Mouse (Mus musculus): ENCODE data around the gene Slc4a4.

Slc4a4 gene

DNA sequence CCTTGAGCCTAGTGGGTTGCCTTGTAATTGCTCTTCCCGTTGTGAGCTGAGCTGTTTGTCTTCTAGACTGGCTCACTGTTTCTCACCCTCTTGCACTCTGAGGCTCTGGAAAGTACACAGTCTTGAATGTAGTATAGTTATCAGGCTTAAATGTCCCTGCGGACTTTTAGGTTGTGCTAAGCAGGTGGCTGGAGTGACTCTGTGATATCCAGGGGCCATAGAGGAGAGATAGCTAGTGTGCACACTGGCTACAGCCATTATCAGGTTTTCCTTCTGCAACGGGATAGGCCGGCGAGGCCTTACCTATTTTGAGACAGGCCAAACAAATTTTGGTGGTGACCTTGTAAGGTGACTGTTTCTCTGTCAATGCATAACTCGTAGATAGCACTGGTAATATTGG lies 110.7 kb downstream of the Slc4a4 start:
- DNase-seq (ENCODE audit: low spot score in 2 of 2) = no peak

DNA sequence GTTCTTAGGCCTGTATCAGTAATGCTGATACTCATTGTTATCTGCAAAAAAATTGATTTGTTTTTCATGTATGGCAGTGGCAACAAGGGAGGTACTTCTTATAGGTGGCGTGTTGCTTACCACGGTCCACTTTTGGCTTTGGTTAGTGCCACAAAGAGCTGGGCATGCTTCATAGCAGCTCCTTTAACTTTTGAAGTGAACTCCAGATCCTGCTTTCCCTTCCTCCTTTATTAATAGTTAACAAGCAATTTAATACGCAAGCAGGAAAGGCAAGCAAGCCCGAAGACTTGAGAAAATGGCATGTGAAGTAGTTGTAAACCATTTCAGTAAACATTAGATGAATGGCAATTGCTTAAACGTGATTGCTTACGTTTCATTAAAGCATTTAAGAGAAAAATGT lies 113.2 kb downstream of the Slc4a4 start:
- no peak for DNase-seq (ENCODE audit: low spot score in 2 of 2)

DNA sequence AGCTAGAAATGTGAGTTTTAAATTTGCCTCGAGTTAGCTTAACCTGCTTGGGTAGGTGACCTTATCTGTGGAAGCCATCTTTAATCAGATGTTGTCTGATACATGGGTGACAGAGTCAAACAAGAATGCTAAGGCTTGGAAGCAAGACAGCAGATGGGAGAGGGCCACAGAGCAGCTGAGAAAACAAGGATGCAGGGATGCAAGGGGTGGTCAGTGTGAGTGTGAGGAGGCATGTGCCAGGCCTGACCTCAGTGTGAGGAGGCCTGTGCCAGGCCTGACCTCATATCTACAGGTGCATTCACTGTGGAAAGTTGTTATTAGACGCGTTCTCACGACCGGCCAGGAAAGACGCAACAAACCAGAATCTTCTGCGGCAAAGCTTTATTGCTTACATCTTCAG lies 114.0 kb downstream of the Slc4a4 start:
- no peak for DNase-seq (ENCODE audit: low spot score in 2 of 2)

DNA sequence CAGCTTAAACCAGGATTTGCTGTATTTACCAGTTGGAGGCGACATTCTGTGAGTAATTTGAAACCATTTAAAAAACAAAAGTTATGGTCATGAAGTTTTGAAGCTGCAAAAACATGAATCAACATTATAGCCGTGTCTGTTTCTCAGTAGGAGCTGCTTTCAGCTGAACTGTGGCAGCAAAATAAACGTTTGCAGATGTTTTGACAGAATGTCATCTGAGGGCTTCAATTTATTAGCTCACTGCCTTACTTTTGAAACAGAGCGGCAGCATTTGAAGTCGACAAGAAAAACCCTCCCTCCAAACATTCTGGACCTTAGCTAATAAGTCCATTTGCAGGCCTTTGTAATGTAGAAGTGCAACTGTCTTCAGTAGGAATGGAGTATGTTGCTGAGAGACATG lies 123.5 kb downstream of the Slc4a4 start:
- no peak for DNase-seq (ENCODE audit: low spot score in 2 of 2)

DNA sequence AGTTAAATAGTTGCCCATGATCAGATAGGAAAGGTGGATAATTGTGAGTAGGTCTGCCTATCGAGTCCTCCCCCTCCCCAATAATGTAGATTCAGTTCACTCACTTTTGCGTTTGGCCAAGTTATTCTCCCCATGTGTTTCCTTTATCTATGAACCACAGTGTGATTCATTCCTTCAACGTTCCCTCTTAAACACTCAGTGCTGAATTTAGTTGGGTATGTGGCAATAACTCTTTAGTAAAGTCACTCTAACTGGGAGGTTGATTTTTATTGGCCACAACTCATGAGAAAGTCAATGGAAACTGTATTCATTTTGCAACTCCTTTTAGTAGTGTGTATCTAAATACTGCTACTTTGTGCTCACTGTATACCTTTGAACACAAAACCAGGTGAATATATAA lies 125.8 kb downstream of the Slc4a4 start:
- no peak for DNase-seq (ENCODE audit: low spot score in 2 of 2)

DNA sequence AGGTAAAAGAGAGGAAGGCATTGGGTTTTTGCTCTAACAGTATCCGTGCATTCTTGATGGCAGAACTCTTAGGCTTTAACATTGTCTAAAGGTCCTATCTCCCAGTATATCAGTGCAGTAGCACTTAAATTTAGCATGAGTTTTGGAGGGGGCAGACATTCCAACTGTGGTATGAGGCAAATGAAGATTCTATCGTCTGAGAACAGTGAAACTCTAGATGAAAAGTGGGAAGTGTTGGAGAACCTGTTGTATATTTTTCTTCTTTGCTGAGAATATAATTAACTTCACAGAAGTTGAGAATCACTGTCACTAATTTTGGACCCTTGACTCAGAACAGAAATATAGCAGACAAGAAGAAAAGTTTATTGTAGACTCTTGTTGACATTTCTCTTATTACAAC lies 128.2 kb downstream of the Slc4a4 start:
- DNase-seq (ENCODE audit: low spot score in 2 of 2) = no peak

DNA sequence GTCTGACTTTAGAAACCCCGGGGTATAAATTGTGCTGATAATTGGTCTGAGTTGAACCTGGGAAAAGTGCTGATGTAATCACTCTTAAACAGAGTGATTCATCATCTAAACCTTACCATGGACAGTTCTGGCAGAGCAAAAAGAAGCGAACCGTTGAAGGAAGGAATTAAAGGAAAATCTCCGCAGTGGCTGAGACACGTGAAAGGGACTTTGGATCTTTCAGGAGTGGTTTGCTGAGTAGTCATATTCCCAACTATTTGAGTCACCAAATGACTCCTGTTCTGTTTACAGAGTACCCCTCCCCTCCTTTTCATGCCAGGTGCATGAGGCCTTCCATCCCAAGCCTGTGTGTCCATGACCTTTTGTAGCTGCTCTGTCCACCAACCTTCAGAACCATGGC lies 129.3 kb downstream of the Slc4a4 start:
- no peak for DNase-seq (ENCODE audit: low spot score in 2 of 2)

DNA sequence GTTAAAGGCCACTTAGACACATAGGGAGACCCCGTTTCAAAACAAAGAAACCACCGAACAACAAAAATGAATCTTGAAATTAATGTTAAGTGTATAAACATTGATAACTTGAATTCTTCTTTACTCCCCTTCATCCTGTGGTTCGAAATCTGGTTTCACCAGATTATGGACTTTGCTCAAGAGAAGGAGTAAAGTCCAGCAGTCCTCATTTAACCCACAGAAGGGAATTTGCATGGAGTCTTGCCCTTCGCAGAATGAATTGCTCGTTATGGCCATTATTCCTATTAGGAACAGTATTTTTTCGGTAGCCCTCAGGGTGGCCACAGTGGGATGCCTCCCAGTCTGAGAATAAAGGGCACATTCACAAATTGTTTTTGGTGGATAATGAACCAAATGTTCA lies 131.9 kb downstream of the Slc4a4 start:
- DNase-seq (ENCODE audit: low spot score in 2 of 2) = no peak

DNA sequence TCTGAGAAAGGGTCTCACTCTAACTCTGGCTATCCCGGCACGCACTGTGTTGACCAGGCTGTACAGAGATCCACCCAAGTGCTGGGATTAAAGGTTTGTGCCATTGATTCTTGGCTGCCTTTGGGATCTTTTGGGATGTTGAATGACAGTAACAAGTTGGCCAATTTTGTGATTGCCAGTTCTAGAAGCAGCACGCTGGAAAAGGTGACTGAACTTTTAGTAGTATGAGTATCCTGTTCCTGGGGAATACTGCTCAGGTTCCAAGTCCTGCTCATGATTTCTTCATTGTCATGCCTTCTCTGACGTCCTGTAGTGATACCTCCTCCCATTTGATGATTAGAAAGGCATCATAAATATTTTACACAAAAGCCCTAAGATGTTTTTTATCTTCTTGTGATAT lies 137.8 kb downstream of the Slc4a4 start:
- no peak for DNase-seq (ENCODE audit: low spot score in 2 of 2)

DNA sequence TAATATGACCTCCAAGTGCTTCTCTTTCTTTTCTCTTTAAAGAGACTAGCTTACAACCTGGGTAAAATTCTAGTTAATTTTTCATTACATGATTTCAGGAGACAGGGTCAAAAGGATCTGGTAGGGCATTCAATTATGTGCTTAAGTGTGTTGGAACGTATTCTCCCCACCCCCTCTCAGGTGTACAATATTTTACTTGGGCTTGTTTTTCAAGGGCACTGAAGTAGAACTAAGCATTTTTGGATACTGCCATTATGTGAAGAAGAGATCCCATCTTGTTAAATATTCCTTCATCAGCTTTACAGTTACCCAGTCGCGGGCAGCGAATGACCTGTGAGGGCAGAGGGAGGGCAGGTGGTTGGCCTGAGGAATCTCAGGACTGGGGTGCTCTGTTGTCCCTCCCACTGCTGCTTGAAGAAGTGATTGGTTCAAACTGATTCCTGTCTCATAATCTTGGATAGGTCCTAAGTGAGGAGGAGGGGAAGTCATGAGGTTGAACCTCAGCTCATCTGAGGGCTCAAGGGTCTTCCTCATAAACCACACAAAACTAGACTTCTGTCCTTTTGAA lies 141.0 kb downstream of the Slc4a4 start:
- no peak for DNase-seq (ENCODE audit: low spot score in 2 of 2)

DNA sequence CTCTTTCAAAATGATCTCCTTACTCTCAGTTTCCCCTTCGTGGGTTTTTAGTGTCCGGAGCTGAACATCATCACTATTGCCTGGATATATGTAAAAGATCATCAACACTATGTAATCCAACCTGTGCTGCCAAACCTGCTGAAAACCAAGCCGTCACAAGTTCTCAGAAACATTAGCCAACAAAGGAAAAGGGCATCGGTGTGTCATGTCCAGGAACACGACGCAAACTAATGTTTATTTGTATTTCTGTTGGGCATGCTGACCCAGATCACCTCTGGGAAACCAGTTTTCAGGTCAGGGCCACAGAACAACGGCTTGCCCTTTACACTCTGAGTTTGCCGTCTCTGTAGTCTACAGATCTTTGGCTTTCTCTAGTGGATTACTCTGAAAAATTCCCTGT lies 146.0 kb downstream of the Slc4a4 start:
- DNase-seq (ENCODE audit: low spot score in 2 of 2) = no peak

DNA sequence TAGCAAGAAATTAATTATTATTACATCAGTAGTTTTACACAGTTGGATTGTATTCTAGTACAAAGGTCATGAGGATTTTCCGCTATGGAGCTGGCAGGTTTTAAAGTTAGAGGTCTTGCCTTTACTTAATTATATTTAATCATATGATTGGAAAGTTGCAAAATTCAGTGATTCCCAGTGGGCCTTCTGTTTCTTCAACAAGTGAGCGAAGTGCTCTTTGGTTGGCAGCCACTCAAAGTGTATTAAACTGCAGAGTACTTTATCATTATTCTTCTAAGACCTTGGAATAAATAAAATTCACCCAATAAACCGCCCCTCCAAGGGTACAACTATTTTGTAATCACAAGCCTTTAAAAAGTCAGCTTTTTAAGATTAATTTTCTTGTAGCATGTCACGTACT lies 146.6 kb downstream of the Slc4a4 start:
- DNase-seq (ENCODE audit: low spot score in 2 of 2) = peak; percentile 16 to 48

DNA sequence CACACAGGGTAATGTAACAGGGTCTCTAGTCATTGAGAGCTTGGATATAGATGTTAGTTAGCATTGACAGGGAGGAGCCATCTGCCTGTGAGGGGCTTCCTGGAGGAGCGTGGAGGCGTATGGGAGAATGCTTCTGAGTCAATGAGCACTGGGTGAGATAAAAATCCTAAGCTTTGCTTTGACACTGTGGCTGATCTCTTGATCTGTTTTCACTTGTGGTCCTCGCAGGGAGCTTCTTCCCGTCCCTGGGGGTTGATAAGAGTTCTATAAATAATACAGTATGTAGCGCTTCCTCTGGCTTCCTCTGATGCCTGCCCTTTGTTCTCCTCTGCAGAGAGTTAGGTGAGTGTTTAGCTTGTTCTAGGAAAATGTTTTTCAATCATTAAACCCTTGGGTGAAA lies 149.5 kb downstream of the Slc4a4 start:
- peak in 1 of 2 experiments; percentile 3 for DNase-seq (ENCODE audit: low spot score in 2 of 2)

DNA sequence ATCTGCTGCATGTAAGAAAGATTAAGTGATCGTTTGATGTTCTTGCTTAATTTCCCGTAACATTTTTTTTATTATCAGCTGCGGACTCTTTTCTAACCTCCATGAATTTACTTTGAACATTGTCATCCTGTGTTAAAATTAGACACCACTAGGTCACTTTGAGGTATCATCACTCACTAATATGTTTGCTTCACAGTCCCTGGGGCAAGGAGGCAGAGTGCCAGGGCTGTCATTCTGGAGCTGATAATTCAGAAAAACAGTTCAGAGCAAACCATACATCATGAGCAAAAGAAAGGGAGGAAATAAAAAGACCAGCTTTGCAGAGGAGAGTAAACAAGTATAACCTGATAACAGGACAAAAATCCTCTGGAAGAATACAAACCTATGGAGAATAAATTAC lies 154.2 kb downstream of the Slc4a4 start:
- peak in 1 of 2 experiments; percentile 13 for DNase-seq (ENCODE audit: low spot score in 2 of 2)

DNA sequence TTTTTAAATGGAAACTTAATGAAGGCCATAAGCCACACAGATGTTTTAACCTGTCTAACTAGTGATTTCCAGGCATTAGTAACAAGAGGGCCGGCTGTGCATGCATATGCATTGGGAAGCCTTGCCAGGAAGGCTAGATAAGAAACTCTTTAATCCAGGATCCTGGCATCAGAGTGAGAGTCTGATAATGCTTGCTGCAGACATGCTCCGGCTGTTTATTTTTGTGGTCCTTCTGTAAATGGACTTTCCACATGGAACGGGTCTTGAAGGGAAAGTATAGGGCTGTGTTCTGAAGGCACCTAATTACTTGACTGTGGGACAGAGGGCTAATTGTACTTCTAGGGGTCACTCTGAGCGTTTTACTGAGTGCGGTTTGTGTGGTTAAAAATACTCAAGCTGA lies 157.2 kb downstream of the Slc4a4 start:
- no peak for DNase-seq (ENCODE audit: low spot score in 2 of 2)

DNA sequence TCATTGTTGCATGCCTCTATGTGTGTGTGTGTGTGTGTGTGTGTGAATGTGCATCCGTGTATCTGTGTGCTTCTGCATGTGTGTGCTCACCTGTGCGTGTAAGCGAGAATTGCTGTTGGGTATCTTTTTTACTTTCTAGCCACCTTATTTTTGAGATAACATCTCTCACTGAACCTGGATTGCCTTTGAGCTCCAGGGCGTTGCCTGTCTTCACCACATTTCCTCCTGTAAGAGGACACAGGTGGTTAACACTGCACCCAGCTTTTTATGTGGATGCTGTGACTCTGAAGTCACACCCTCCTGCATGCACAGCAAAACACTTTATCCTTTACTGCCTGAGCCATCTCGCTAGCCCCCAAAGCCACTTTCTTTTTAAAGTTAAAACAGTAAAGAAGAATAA lies 158.2 kb downstream of the Slc4a4 start:
- DNase-seq (ENCODE audit: low spot score in 2 of 2) = no peak

DNA sequence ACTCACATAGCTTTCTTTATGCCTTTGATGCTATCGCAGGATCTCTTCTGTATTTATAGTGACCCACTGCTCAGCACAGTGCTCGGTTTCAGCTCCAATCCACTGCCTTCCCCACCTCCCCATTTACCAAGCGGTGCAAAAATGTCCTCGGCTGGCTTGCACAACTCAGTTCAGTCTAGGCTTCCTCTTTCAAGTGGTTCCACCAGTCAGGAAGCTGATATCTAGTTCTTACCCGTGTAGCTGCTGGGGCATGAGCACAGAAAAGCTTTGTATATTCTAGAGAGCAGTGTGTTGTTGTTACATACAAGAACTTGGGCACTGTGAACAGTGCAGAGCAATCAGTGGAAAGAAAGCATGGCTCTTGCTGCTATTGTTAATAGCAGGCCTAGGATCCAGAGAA lies 165.0 kb downstream of the Slc4a4 start:
- no peak for DNase-seq (ENCODE audit: low spot score in 2 of 2)

DNA sequence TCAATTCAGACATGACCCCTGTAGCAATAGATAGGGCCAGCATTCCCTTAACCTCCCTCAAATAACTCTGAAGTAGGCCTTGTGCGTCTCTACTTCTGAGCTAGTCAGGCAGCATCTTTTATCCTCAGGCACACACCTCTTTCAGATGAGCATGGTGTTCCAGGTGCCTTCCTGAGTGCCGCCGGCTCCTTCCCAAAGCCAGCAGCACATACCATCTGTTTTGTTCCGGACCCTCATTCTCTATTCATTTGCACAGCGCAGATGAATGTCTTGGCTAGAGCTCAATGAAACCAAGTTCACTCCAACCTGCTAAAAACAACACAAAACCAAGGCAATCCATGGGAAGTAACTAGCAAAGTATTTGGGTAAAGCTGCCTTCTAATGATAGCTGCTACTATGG lies 165.6 kb downstream of the Slc4a4 start:
- no peak for DNase-seq (ENCODE audit: low spot score in 2 of 2)

DNA sequence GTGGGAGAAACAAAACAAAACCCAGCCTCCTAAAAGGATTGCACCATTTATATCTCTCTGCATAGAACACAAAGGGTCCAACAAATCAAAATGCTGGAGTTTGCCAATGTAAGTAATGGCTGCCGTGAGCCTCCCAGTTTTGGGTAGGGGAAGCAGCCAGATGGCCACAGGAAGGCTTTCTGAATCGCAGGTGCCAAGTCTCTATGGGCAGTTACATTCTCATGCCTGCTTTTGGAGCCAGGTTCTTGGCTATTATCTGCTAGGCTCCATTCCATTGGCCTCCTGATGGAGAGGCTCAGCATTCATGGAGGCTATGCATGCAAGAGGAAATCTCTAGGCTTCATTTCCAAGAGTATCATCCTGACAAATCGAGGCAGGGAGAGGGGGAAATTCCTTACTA lies 169.0 kb downstream of the Slc4a4 start:
- DNase-seq (ENCODE audit: low spot score in 2 of 2) = no peak

DNA sequence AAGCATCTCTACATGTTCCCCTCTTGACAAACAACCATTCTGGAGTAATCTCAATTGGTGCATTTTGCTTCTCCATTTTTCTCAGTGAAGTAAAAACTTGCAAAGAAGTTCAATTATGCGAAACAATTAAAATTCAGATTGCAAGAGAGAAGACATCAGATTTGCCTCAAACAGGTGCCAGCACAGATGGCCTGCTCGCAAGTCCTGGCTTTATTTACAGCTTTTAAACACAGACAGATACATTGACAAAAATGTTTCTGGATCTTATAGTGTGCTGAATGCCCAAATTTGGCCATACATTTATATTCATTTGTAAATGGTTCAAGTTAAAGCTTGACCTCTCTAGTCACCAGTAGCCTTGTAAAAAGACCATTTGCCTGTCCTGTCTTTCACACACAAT lies 169.8 kb downstream of the Slc4a4 start:
- DNase-seq (ENCODE audit: low spot score in 2 of 2) = no peak

DNA sequence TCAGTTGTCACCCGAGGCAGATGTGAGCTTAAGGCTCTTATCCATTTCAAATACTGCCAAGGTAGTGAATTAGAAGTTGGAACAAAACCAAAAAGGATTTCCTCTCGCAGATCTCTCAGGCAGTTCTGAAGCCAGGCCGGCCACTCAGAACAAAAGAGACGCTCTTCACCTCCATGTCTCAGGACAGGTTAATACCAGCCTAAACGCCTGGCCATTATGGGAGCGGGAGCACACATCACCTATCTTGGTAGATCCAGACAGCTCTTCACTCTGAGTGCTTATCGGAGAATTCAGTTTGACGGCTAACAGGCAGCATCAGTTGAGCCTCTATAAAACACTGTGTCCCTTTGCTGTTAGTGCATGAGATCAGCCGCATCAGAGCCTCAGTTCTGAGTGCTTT lies 174.5 kb downstream of the Slc4a4 start:
- DNase-seq (ENCODE audit: low spot score in 2 of 2) = no peak

DNA sequence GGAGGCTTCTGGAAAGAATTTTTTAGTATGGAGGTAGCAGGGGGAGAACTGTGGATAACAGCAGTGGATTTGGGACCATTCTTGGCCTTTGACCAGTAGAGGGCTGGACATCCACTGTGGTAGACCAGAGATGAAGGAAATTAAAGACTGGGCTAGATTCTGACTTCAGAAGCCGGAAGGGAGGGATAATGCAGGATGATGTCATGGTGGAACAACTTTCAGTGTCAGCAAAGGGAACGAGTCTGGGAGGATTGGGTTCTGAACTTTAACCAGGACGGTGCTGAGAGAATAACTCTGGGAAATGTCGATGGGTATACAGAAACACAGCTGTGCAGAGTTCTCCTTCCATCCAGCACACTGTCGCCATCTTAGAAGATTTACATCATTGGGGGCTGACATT lies 175.7 kb downstream of the Slc4a4 start:
- DNase-seq (ENCODE audit: low spot score in 2 of 2) = no peak

DNA sequence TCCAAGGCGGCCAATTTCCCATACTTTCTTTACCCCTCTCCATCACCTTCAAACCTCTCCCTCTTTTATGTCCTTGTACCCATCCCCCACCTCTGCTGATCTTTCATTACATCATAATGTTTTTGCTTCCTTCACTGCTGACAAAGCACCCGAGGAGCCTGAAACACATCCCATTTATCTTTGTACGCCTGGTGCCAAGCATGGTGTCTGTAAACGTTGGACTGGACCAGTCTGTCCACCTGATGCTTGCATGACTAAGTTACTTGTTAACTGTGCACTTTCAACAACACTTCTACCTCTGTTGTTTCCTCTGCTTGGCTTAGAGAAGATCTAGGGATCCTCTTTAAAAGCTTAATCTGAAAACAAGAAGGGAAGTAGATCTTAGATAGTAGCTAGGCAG lies 180.5 kb downstream of the Slc4a4 start:
- no peak for DNase-seq (ENCODE audit: low spot score in 2 of 2)

DNA sequence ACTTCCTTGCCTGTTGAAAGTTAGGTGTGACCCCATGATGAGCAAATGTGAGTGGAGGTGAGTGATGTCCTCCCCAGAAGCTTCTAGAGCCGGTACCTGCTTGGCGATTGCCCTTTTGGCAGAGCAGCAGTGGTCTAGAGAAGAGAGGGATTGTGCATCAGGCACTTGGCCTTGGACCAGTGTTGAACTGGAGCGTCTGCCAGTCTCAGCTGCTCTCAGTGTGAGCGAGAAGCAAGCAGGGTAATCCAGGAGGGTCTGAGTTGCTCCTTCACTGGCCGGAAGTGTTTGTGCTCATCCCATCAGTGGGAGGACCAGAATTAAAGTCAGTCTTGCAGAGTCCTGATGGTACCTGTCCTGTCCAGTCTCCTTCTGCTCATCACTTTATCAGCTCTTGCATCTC lies 181.5 kb downstream of the Slc4a4 start:
- DNase-seq (ENCODE audit: low spot score in 2 of 2) = no peak

DNA sequence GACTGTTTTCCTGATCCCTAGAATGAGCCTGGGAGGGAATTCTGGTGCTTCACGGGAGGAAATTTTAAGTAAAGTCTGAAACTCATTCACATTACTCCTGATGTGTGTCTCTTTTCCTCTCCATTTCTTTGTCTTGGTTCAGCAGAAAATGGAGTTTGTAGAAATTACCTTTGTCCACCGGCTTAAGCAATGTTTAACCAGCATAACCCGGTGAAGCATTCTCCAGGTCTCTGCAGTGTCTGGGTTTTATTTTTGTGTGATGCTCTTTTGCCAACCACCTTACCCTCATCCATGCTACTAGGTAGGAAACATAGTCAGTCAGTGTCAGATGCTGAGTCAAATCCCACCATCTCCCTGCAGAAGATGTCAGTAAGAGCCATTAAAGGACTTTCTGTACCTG lies 183.4 kb downstream of the Slc4a4 start:
- no peak for DNase-seq (ENCODE audit: low spot score in 2 of 2)

All from heart, adult 9 months (tissue).